ENCODE assay signal across 15 mouse cellular contexts in the genomic region with DNA sequence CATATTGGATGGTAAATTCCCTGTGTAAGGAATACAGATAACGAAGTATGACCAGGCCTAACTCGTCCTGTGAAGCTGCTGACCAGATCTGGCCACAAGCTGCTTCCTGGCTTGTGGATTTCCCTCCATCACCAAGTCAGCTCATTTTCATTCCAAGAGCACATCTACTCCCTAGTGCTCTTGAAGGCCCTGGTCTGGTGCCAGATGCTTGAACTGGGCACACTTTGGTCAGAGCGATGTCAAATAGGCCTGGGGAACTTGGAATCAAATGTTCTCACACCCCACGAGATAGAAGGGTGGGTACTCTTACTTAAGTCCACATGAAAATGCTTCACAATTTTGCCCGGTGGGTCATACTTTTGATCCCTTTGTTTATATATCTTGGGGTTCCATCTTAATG.
"Had no signal": no experiment of that assay in that cellular context is flagged by ENCODE, and none has a peak within 500 bp of the region (broad histone marks: within the 10 kb centered on the region; RNA-seq: fewer than 3 reads in every experiment).

No protein-coding gene starts in this region.

- ATAC-seq: liver, postnatal 0 days; midbrain, embryonic 13.5 days; midbrain, embryonic 15.5 days had no signal

- H3K27me3 ChIP-seq: liver, embryonic 13.5 days; liver, embryonic 15.5 days; lung, embryonic 15.5 days; midbrain, embryonic 13.5 days; midbrain, embryonic 15.5 days; neural tube, embryonic 12.5 days; stomach, embryonic 15.5 days had no signal

- H3K36me3 ChIP-seq: lung, embryonic 15.5 days; midbrain, embryonic 13.5 days; midbrain, embryonic 15.5 days; neural tube, embryonic 12.5 days; stomach, embryonic 15.5 days had no signal

- H3K9me3 ChIP-seq: liver, embryonic 13.5 days; liver, embryonic 15.5 days; lung, embryonic 15.5 days; megakaryocyte, embryonic 14.5 days; midbrain, embryonic 13.5 days; midbrain, embryonic 15.5 days; neural tube, embryonic 12.5 days; stomach, embryonic 15.5 days had no signal

- H3K4me3 ChIP-seq: liver, embryonic 13.5 days; liver, embryonic 15.5 days; lung, embryonic 15.5 days; megakaryocyte, embryonic 14.5 days; midbrain, embryonic 13.5 days; midbrain, embryonic 15.5 days; neural tube, embryonic 12.5 days; stomach, embryonic 15.5 days had no signal

- H3K4me1 ChIP-seq: lung, embryonic 15.5 days; midbrain, embryonic 15.5 days; neural tube, embryonic 12.5 days; stomach, embryonic 15.5 days had no signal

- H3K27ac ChIP-seq: liver, embryonic 13.5 days; liver, embryonic 15.5 days; lung, embryonic 15.5 days; macrophage; midbrain, embryonic 13.5 days; midbrain, embryonic 15.5 days; neural tube, embryonic 12.5 days; stomach, embryonic 15.5 days; stomach, postnatal 0 days had no signal

- DNase-seq: liver, embryonic 13.5 days; liver, postnatal 0 days; right cerebral cortex, postnatal 14 days; thymus, adult 2 months; thymus, postnatal 25 days; thymus, postnatal 4 days had no signal

- H3K9ac ChIP-seq: liver, embryonic 13.5 days; liver, embryonic 15.5 days; liver, postnatal 0 days; lung, embryonic 15.5 days; midbrain, embryonic 13.5 days; midbrain, embryonic 15.5 days; neural tube, embryonic 12.5 days; stomach, embryonic 15.5 days had no signal
